26 mouse cellular contexts compared by ENCODE assay signal in genomic region chr6:47784707-47785412, GRCm38 (mm10). TPM values are rescaled to one million over a fixed set of nuclear protein-coding genes. Genes with fewer than 3 reads are reported as not detected.
DNase-seq lines count a peak whose midpoint lies in the region; ATAC-seq and TF ChIP-seq lines count a peak whose summit lies in the region.
"Had no signal": no experiment of that assay in that cellular context is flagged by ENCODE, and none has a peak within 500 bp of the region (broad histone marks: within the 10 kb centered on the region; RNA-seq: fewer than 3 reads in every experiment).

No protein-coding gene starts in this region.

- H3K27me3 ChIP-seq in kidney, embryonic 16.5 days (ENCODE audit: insufficient read depth, low read length), result no peaks in the 10 kb centered on the region
- no peaks in the 10 kb centered on the region for H3K27me3 ChIP-seq in CH12.LX (replicated peaks)
- H3K27me3 ChIP-seq: embryonic facial prominence, embryonic 12.5 days; embryonic facial prominence, embryonic 15.5 days; heart, embryonic 13.5 days had no signal

- no peak for ATAC-seq in kidney, embryonic 16.5 days (ENCODE audit: low FRiP score, low TSS enrichment)
- ATAC-seq: activated CD4-positive, CD25-positive, alpha-beta regulatory T cell, adult 4 months; forebrain, embryonic 14.5 days; forebrain, postnatal 0 days; hindbrain, postnatal 0 days; inflammation-experienced regulatory T-cells, adult 6 months; intestine, embryonic 16.5 days had no signal

- WGBS in kidney, embryonic 16.5 days, result 75% methylated on average over 5 of the region's 5 CpGs
- WGBS in lung, adult 2 months, result 70% methylated on average over 5 of the region's 5 CpGs

- TF ChIP-seq POLR2A in CH12.LX (IDR thresholded peaks at IDR 0.05; ENCODE audit: low read depth, low read length), result no peak
- TF ChIP-seq POLR2A in lung, adult 2 months (IDR thresholded peaks at IDR 0.05; ENCODE audit: borderline replicate concordance, extremely low read depth, low read depth, low read length), result no peak

- 0 out of 2 replicates have a peak overlapping the region, but pooled peaks have one; percentile 31 for H3K9ac ChIP-seq in kidney, embryonic 16.5 days (replicated peaks; ENCODE audit: low read length)
- peak overlapping the region; percentile 56; the same call in 1 of the 2 replicates for H3K9ac ChIP-seq in CH12.LX (ENCODE audit: insufficient read depth, low read depth)
- H3K9ac ChIP-seq: embryonic facial prominence, embryonic 12.5 days; embryonic facial prominence, embryonic 15.5 days; forebrain, postnatal 0 days; heart, embryonic 13.5 days; hindbrain, embryonic 14.5 days had no signal

- TF ChIP-seq CTCF in CH12.LX (conservative IDR thresholded peaks at IDR 0.05 in 1 of 2, IDR thresholded peaks at IDR 0.05 in 1 of 2; ENCODE audit: low read depth in 2 of 2, low read length in 2 of 2), result no peak
- no peak for TF ChIP-seq CTCF in lung, adult 2 months (IDR thresholded peaks at IDR 0.05; ENCODE audit: insufficient read depth, low read length)

- DNase-seq in kidney, postnatal 14 days, result no peak
- DNase-seq in CH12.LX (ENCODE audit: extremely low read depth) (no peak), MEL-GATA-1-ER (ENCODE audit: extremely low read depth, low read depth) (peak; percentile 76)
- DNase-seq in yolk sac, embryonic 10.5 days (ENCODE audit: low spot score), result no peak
- DNase-seq in lung, adult 2 months, result no peak
- DNase-seq: adrenal gland, postnatal 25 days; cerebellum, adult 18-20 months; cerebellum, postnatal 14 days; forebrain, postnatal 0 days; gastrocnemius, adult 2 months; gastrocnemius, postnatal 14 days; heart, adult 18-20 months; heart, postnatal 14 days; heart, postnatal 4 days had no signal

- dilution Hi-C loops in CH12.LX (cut with MboI; ENCODE audit: extremely low pct_ligation_motif_present, extremely low pct_unique_long_range_greater_than_20kb, low sequenced_read_pairs), result no loop called here

- peaks cover 6% of the 10 kb centered on the region for H3K4me1 ChIP-seq in kidney, embryonic 16.5 days (ENCODE audit: insufficient read depth, low read length)
- peaks cover 4 to 32% of the 10 kb centered on the region in 2 experiments; a peak in 3 of 4 replicates for H3K4me1 ChIP-seq in CH12.LX (ENCODE audit: control insufficient read depth in 1 of 2, insufficient read depth in 2 of 2)
- peaks cover 6% of the 10 kb centered on the region for H3K4me1 ChIP-seq in lung, adult 2 months (ENCODE audit: control insufficient read depth, insufficient read depth, low read length)

- H3K79me2 ChIP-seq in CH12.LX (replicated peaks; ENCODE audit: control insufficient read depth, extremely low read depth, insufficient read depth, poor library complexity, severe bottlenecking), result no peaks in the 10 kb centered on the region

- H3K27ac ChIP-seq in kidney, embryonic 16.5 days (ENCODE audit: low read length), result no peak overlapping the region
- no peak overlapping the region for H3K27ac ChIP-seq in CH12.LX (ENCODE audit: insufficient read depth, low read depth)
- H3K27ac ChIP-seq: embryonic facial prominence, embryonic 12.5 days; embryonic facial prominence, embryonic 15.5 days; gastrocnemius, adult 2 months; heart, embryonic 10.5 days; heart, embryonic 13.5 days; hindbrain, embryonic 14.5 days; hindbrain, postnatal 0 days had no signal

- in situ Hi-C loops in CH12.LX (cut with MboI; ENCODE audit: low pct_ligation_motif_present, low pct_unique_long_range_greater_than_20kb, low sequenced_read_pairs), result no loop called here

- no peak for TF ChIP-seq EP300 in CH12.LX (IDR thresholded peaks at IDR 0.05; ENCODE audit: low read length)

- TF ChIP-seq RAD21 in CH12.LX (IDR thresholded peaks at IDR 0.05; ENCODE audit: low read depth, low read length), result no peak

- H3K4me2 ChIP-seq in kidney, embryonic 16.5 days (replicated peaks; ENCODE audit: low read depth, low read length), result no peak overlapping the region
- no peak overlapping the region; the same call in 1 of the 2 replicates for H3K4me2 ChIP-seq in CH12.LX (ENCODE audit: insufficient read depth, low read depth, poor library complexity, severe bottlenecking)
- H3K4me2 ChIP-seq: embryonic facial prominence, embryonic 12.5 days; embryonic facial prominence, embryonic 15.5 days; heart, embryonic 13.5 days; hindbrain, embryonic 14.5 days had no signal

- no peak overlapping the region for H3K4me3 ChIP-seq in kidney, embryonic 16.5 days (ENCODE audit: low read length)
- H3K4me3 ChIP-seq in CH12.LX (replicated peaks in 1 of 3; ENCODE audit: low read depth in 2 of 3, low read length in 2 of 3, poor library complexity in 1 of 3), result no peak overlapping the region
- no peak overlapping the region for H3K4me3 ChIP-seq in lung, adult 2 months (replicated peaks; ENCODE audit: extremely low read depth, low read depth, low read length)
- H3K4me3 ChIP-seq: embryonic facial prominence, embryonic 12.5 days; embryonic facial prominence, embryonic 15.5 days; gastrocnemius, adult 2 months; heart, embryonic 10.5 days; heart, embryonic 13.5 days had no signal

- no peaks in the 10 kb centered on the region for H3K36me3 ChIP-seq in kidney, embryonic 16.5 days (ENCODE audit: insufficient read depth, low read length)
- H3K36me3 ChIP-seq in CH12.LX (replicated peaks in 1 of 2; ENCODE audit: control insufficient read depth in 1 of 2, insufficient read depth in 1 of 2, low read length in 1 of 2), result no peaks in the 10 kb centered on the region
- H3K36me3 ChIP-seq: embryonic facial prominence, embryonic 12.5 days; embryonic facial prominence, embryonic 15.5 days; G1E; heart, embryonic 10.5 days; heart, embryonic 13.5 days had no signal

- H3K9me3 ChIP-seq in kidney, embryonic 16.5 days (ENCODE audit: low read length), result no peaks in the 10 kb centered on the region
- no peaks in the 10 kb centered on the region for H3K9me3 ChIP-seq in CH12.LX (replicated peaks; ENCODE audit: low read length)
- H3K9me3 ChIP-seq: embryonic facial prominence, embryonic 12.5 days; embryonic facial prominence, embryonic 15.5 days; G1E; heart, embryonic 10.5 days; heart, embryonic 13.5 days had no signal

TF ChIP-seq in CH12.LX, 34 proteins besides CTCF, POLR2A, EP300 and RAD21:
- TF ChIP-seq BHLHE40 (IDR thresholded peaks at IDR 0.05; ENCODE audit: low read depth, low read length) (peak; percentile 70), E2F4 (IDR thresholded peaks at IDR 0.05; ENCODE audit: insufficient replicate concordance, low read depth, low read length) (no peak), USF1 (IDR thresholded peaks at IDR 0.05; ENCODE audit: low read depth, low read length) (no peak), ZC3H11A (IDR thresholded peaks at IDR 0.05; ENCODE audit: low read depth, low read length) (no peak), IRF4 (IDR thresholded peaks at IDR 0.05; ENCODE audit: low read depth, low read length) (no peak), UBTF (IDR thresholded peaks at IDR 0.05; ENCODE audit: low read depth, low read length) (no peak)

RNA-seq across cellular contexts. Expression of gene Pdia4, which starts 28.4 kb away (rescaled TPM):
- 397 and 399 TPM in 2 replicates for polyA plus RNA-seq in kidney, embryonic 16.5 days (2015; fragmentation: Nextera tagmentation; extraction: Ambion mirVana)
- total RNA-seq in CH12.LX (2012; rRNA removed) (186 and 259 TPM in 2 replicates), CH12.LX (2014; rRNA removed) (239 and 242 TPM in 2 replicates)
- polyA plus RNA-seq in CH12.LX (2012; ENCODE audit: insufficient read length, low read depth), result 204 and 205 TPM in 2 replicates
- polyA plus RNA-seq in lung, adult 2 months (2012; rRNA removed), result 24.6 and 40.1 TPM in 2 replicates

RNA-seq across cellular contexts. Expression of gene Zfp786, which starts 45.8 kb away (rescaled TPM):
- 3.6 and 3.9 TPM in 2 replicates for polyA plus RNA-seq in kidney, embryonic 16.5 days (2015; fragmentation: Nextera tagmentation; extraction: Ambion mirVana)
- total RNA-seq in CH12.LX (2012; rRNA removed) (0.55 and 0.89 TPM in 2 replicates), CH12.LX (2014; rRNA removed) (0.30 and 0.36 TPM in 2 replicates)
- 0.20 and 0.40 TPM in 2 replicates for polyA plus RNA-seq in CH12.LX (2012; ENCODE audit: insufficient read length, low read depth)
- 0.16 and 0.26 TPM in 2 replicates for polyA plus RNA-seq in lung, adult 2 months (2012; rRNA removed)
- polyA plus RNA-seq: activated CD4-positive, CD25-positive, alpha-beta regulatory T cell, adult 4 months had no signal

RNA-seq across cellular contexts. Expression of gene Zfp398, which starts 50.6 kb away (rescaled TPM):
- 9.1 and 10.8 TPM in 2 replicates for polyA plus RNA-seq in kidney, embryonic 16.5 days (2015; fragmentation: Nextera tagmentation; extraction: Ambion mirVana)
- total RNA-seq in CH12.LX (2012; rRNA removed) (1.8 and 2.2 TPM in 2 replicates), CH12.LX (2014; rRNA removed) (1.5 and 1.8 TPM in 2 replicates)
- polyA plus RNA-seq in CH12.LX (2012; ENCODE audit: insufficient read length, low read depth), result 4.4 and 4.6 TPM in 2 replicates
- polyA plus RNA-seq in lung, adult 2 months (2012; rRNA removed), result 8.8 and 8.9 TPM in 2 replicates
